Mouse (Mus musculus): ENCODE data around the gene Camk1.

DNA sequence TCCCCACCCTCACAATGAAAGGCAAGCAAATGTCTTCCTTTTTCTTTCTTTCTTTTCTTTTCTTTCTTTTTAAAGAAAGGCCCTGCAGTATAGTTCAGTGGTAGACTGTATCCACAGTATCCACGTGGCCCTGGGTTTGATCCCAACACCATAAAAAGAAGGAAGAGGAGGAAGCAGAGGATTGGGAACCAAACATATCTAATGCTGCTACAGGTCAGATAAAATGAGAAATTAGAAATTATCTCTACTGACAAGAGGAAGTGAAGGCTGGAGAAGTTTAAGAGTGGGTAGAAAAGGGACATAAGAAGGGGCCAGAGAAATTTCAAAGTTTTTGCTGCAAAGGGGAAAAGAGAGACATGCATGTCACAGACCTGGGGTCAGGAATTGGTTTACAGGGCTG, 57.5 kb downstream of the Camk1 start:
- TF ChIP-seq CTCF (IDR thresholded peaks at IDR 0.05; ENCODE audit: low read depth, low read length) (no peak), POLR2A (IDR thresholded peaks at IDR 0.05; ENCODE audit: borderline replicate concordance, low read depth, low read length) (no peak)

Data from bone marrow macrophage, adult 2 months (primary cell).